Mouse (Mus musculus) stomach, embryonic 14.5 days (tissue): ENCODE results near the gene Gng2. TPM values are rescaled to one million over a fixed set of nuclear protein-coding genes. Genes with fewer than 3 reads are reported as not detected.

Experiments
- ATAC-seq: fragments of 200-750 bp; cut with Nextera tagmentation; 2 replicates; pipeline ENCODE4 v1.8.0; 2017; ENCODE audit warnings: low read depth, moderate TSS enrichment; ENCODE audit not compliant: insufficient number of reproducible peaks, insufficient read depth, low FRiP score
- H3K27ac ChIP-seq: fragments of 300-500 bp; sonication (generic); 2 replicates; pipeline ENCODE4 v1.5.1; 2014; ENCODE audit warnings: mild to moderate bottlenecking, low read length, moderate library complexity, mixed read lengths
- H3K27me3 ChIP-seq: fragments of 300-500 bp; sonication (generic); 2 replicates; pipeline ENCODE4 v1.6.1; 2014; ENCODE audit warnings: low read length, control low read depth, mixed read lengths; ENCODE audit not compliant: control insufficient read depth, insufficient read depth
- H3K36me3 ChIP-seq: fragments of 300-500 bp; sonication (generic); 2 replicates; pipeline ENCODE4 v1.6.1; 2014; ENCODE audit warnings: mild to moderate bottlenecking, control low read depth, low read length, moderate library complexity, mixed read lengths; ENCODE audit not compliant: control insufficient read depth, insufficient read depth
- H3K4me1 ChIP-seq: fragments of 300-500 bp; sonication (generic); 2 replicates; pipeline ENCODE4 v1.6.1; 2014; ENCODE audit warnings: low read length, control low read depth, mixed read lengths; ENCODE audit not compliant: control insufficient read depth, insufficient read depth
- H3K4me2 ChIP-seq: fragments of 300-500 bp; sonication (generic); replicated peaks from 2 replicates; pipeline ENCODE4 v1.6.1; 2014; ENCODE audit warnings: low read depth, low read length, control low read depth
- H3K4me3 ChIP-seq: fragments of 300-500 bp; sonication (generic); 2 replicates; pipeline ENCODE4 v1.5.1; 2014; ENCODE audit warnings: low read depth, low read length, control low read depth
- H3K9ac ChIP-seq: fragments of 300-500 bp; sonication (generic); replicated peaks from 2 replicates; pipeline ENCODE4 v1.6.1; 2014; ENCODE audit warnings: low read depth, mild to moderate bottlenecking, control low read depth, low read length, moderate library complexity, mixed read lengths
- H3K9me3 ChIP-seq: fragments of 300-500 bp; sonication (generic); 2 replicates; pipeline ENCODE4 v1.6.1; 2016; ENCODE audit warnings: low read depth, low read length, control low read depth; ENCODE audit not compliant: control insufficient read depth
- WGBS: fragments of 180-500 bp; shearing (Covaris S2); extraction: QIAGEN DNeasy Blood & Tissue Kit; methylation state at CpG from one replicate; pipeline ENCODE4 v1.1.7; 2014; 5-methylcytosine and 5-hydroxymethylcytosine counted together
- polyA plus RNA-seq: library from polyadenylated mRNA; unstranded; fragments of >200 nt; fragmentation: Nextera tagmentation; extraction: Ambion mirVana; gene quantifications from 2 replicates; pipeline ENCODE4 v1.2.1, GENCODE M21; 2014

The Gng2 gene
- polyA plus RNA-seq, 1 experiment from 2014 or later = 72.5 TPM

GRCm38 (mm10) chr14:19940066-19940465 is 37.4 kb downstream of the Gng2 start:
- Histone ChIP-seq H3K27me3 (no peaks in the 10 kb centered on the region), H3K36me3 (no peaks in the 10 kb centered on the region), H3K4me3 (no peak overlapping the region), H3K4me2 (no peak overlapping the region), H3K9me3 (no peaks in the 10 kb centered on the region), H3K4me1 (no peaks in the 10 kb centered on the region), H3K9ac (no peak overlapping the region), H3K27ac (no peak overlapping the region)
- no peak for ATAC-seq
- 100% methylated on average over 1 of the region's 1 CpGs for WGBS

DNA sequence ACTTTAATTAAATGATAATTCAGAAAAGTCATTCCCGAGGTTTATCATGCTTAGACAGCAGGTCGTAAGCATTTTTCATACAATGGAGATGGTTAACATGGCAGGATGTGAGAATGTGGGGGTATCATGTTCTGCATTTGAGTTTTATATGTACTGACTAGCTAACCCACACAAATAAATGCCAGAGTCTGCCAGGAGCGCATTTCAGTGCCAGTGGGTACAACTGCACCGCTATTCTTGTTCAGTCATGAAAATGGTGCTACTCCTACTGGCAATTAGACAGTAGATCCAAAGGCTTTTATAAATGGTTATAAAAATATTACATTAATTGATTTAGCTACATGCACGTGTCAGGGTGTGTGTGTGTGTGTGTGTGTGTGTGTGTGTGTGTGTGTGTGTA is 38.9 kb downstream of the Gng2 start:
- Histone ChIP-seq H3K9ac (no peak overlapping the region), H3K4me1 (no peaks in the 10 kb centered on the region), H3K4me3 (no peak overlapping the region), H3K4me2 (no peak overlapping the region), H3K36me3 (no peaks in the 10 kb centered on the region), H3K27ac (no peak overlapping the region), H3K27me3 (no peaks in the 10 kb centered on the region), H3K9me3 (no peaks in the 10 kb centered on the region)
- no peak for ATAC-seq
- WGBS = 88% methylated on average over 5 of the region's 5 CpGs

DNA sequence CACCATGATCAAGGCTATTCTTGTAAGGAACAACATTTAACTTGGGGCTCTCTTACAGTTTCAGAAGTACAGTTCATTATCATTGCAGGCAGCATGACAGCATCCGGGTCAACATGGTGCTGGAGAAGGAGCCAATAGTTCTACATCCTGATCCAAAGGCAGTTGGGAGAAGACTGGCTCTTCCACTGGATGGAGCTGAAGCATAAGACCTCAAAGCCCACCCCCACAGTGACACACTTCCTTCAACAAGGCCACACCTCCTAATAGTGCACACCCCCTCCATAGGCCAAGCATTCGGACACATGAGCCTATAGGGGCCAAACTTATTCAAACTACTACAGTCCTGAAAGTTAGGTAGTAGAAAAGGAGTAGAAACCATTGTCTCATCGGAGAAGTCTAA is 42.3 kb downstream of the Gng2 start:
- no peak for ATAC-seq
- Histone ChIP-seq H3K4me2 (no peak overlapping the region), H3K4me1 (no peaks in the 10 kb centered on the region), H3K9me3 (no peaks in the 10 kb centered on the region), H3K27me3 (no peaks in the 10 kb centered on the region), H3K27ac (no peak overlapping the region), H3K9ac (no peak overlapping the region), H3K4me3 (no peak overlapping the region), H3K36me3 (no peaks in the 10 kb centered on the region)
- 92% methylated on average over 3 of the region's 3 CpGs for WGBS

DNA sequence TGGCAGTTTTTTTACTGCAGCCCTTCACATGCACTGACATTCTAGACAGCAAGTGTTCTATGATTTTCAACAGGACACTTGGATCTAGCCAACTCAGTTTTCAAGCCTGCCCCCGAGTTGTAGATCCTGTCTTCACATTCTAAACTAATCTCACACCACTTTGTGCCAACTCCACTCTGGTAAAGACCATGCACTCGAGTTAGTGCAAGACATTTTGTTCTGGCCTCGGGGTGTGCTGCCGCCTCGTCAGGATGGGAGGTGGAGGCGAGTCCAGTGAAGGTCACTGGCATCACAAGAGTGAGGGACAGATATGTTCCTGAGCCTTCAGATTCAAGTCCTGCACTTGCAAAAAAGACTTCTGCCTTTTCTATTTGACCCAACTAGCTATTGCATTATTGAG is 44.1 kb downstream of the Gng2 start:
- WGBS = 88% methylated on average over 6 of the region's 6 CpGs
- H3K27me3 ChIP-seq = no peaks in the 10 kb centered on the region
- no peak overlapping the region for H3K4me2 ChIP-seq
- H3K4me1 ChIP-seq = no peaks in the 10 kb centered on the region
- ATAC-seq = no peak
- no peaks in the 10 kb centered on the region for H3K9me3 ChIP-seq
- no peak overlapping the region for H3K4me3 ChIP-seq
- no peak overlapping the region for H3K27ac ChIP-seq
- H3K36me3 ChIP-seq = no peaks in the 10 kb centered on the region
- no peak overlapping the region for H3K9ac ChIP-seq

- WGBS = 43% methylated on average over 6 of the region's 6 CpGs
- no peak overlapping the region for H3K9ac ChIP-seq
- H3K27me3 ChIP-seq = no peaks in the 10 kb centered on the region
- H3K4me2 ChIP-seq = no peak overlapping the region
- no peaks in the 10 kb centered on the region for H3K36me3 ChIP-seq
- no peak overlapping the region for H3K27ac ChIP-seq
- no peak for ATAC-seq
- H3K4me3 ChIP-seq = no peak overlapping the region
- no peaks in the 10 kb centered on the region for H3K9me3 ChIP-seq
- no peaks in the 10 kb centered on the region for H3K4me1 ChIP-seq
These were observed 49.5 kb downstream of the Gng2 start for GRCm38 (mm10) chr14:19927879-19928278.

- Histone ChIP-seq H3K4me1 (no peaks in the 10 kb centered on the region), H3K27ac (no peak overlapping the region), H3K27me3 (no peaks in the 10 kb centered on the region), H3K36me3 (no peaks in the 10 kb centered on the region), H3K9me3 (no peaks in the 10 kb centered on the region), H3K4me3 (no peak overlapping the region), H3K4me2 (no peak overlapping the region), H3K9ac (no peak overlapping the region)
- no peak for ATAC-seq
- WGBS = 73% methylated on average over 2 of the region's 2 CpGs
These were observed 50.3 kb downstream of the Gng2 start for GRCm38 (mm10) chr14:19927156-19927555.

GRCm38 (mm10) chr14:19926312-19926711 is 51.1 kb downstream of the Gng2 start:
- no peak for ATAC-seq
- H3K9me3 ChIP-seq = no peaks in the 10 kb centered on the region
- no peak overlapping the region for H3K4me3 ChIP-seq
- WGBS = 72% methylated on average over 8 of the region's 8 CpGs
- no peak overlapping the region for H3K9ac ChIP-seq
- no peaks in the 10 kb centered on the region for H3K36me3 ChIP-seq
- H3K27ac ChIP-seq = no peak overlapping the region
- H3K27me3 ChIP-seq = no peaks in the 10 kb centered on the region
- no peak overlapping the region for H3K4me2 ChIP-seq
- no peaks in the 10 kb centered on the region for H3K4me1 ChIP-seq

GRCm38 (mm10) chr14:19925157-19925556 is 52.3 kb downstream of the Gng2 start:
- 79% methylated on average over 6 of the region's 6 CpGs for WGBS
- no peak overlapping the region for H3K4me3 ChIP-seq
- H3K9ac ChIP-seq = no peak overlapping the region

DNA sequence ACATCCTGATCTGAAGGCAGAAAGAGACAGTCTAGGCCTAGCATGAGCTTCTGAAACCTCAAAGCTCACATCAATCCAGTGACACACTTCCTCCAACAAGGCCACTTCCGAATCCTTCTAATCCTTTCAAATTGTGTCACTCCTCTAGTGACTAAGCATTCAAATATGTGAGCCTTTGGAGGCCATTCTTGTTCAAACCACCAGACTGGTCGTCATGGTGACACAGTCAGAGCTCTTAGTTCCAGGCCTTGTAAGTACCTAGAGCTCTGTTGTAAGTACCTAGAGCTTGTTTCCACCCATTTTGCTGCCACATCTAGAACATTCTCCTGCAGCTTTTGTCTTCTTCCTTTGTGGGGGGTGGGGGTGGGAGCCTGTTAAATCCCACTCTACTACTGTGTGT is 53.3 kb downstream of the Gng2 start:
- Histone ChIP-seq H3K27ac (no peak overlapping the region), H3K4me3 (no peak overlapping the region), H3K4me2 (no peak overlapping the region), H3K27me3 (no peaks in the 10 kb centered on the region), H3K9ac (no peak overlapping the region), H3K9me3 (no peaks in the 10 kb centered on the region), H3K4me1 (no peaks in the 10 kb centered on the region), H3K36me3 (no peaks in the 10 kb centered on the region)
- 92% methylated on average over 2 of the region's 2 CpGs for WGBS
- no peak for ATAC-seq

More at GRCm38 (mm10) chr14:19925157-19925556, 52.3 kb downstream of the Gng2 start:
- Histone ChIP-seq H3K36me3 (no peaks in the 10 kb centered on the region), H3K4me2 (no peak overlapping the region), H3K4me1 (no peaks in the 10 kb centered on the region), H3K9me3 (no peaks in the 10 kb centered on the region), H3K27me3 (no peaks in the 10 kb centered on the region), H3K27ac (no peak overlapping the region)
- ATAC-seq = no peak
